Mouse (Mus musculus) limb, embryonic 11.5 days (tissue): ENCODE results near the gene Cacnb4. TPM values are rescaled to one million over a fixed set of nuclear protein-coding genes. Genes with fewer than 3 reads are reported as not detected.
A peak's percentile ranks its signal among the peaks of the same experiment; 100 is the strongest.

Source experiments
- ATAC-seq: fragments of 200-750 bp; cut with Nextera tagmentation; 2 replicates; pipeline ENCODE4 v1.8.0; 2017; ENCODE audit warnings: low read depth; ENCODE audit not compliant: insufficient number of reproducible peaks, low FRiP score, low TSS enrichment
- DNase-seq: peaks from one replicate; pipeline ENCODE4 v3.0.0-alpha.2; 2015; ENCODE audit warnings: low spot score
- H3K27ac ChIP-seq: fragments of 300-500 bp; sonication (generic); replicated peaks from 2 replicates; pipeline ENCODE4 v1.5.1; 2014; ENCODE audit warnings: low read depth, mild to moderate bottlenecking, low read length
- H3K27me3 ChIP-seq: fragments of 300-500 bp; sonication (generic); 2 replicates; pipeline ENCODE4 v1.6.1; 2014; ENCODE audit warnings: mild to moderate bottlenecking, low read length, mixed read lengths; ENCODE audit not compliant: control insufficient read depth, insufficient read depth
- H3K36me3 ChIP-seq: fragments of 300-500 bp; sonication (generic); 2 replicates; pipeline ENCODE4 v1.6.1; 2014; ENCODE audit warnings: mild to moderate bottlenecking, low read length, moderate library complexity, mixed read lengths; ENCODE audit not compliant: control insufficient read depth, insufficient read depth
- H3K4me1 ChIP-seq: fragments of 300-500 bp; sonication (generic); 2 replicates; pipeline ENCODE4 v1.6.1; 2014; ENCODE audit warnings: low read length, mixed read lengths; ENCODE audit not compliant: control insufficient read depth, insufficient read depth
- H3K4me2 ChIP-seq: fragments of 300-500 bp; sonication (generic); 2 replicates; pipeline ENCODE4 v1.6.1; 2014; ENCODE audit warnings: low read depth, mild to moderate bottlenecking, moderate library complexity; ENCODE audit not compliant: severe bottlenecking
- H3K4me3 ChIP-seq: fragments of 300-500 bp; sonication (generic); 2 replicates; pipeline ENCODE4 v1.5.1; 2014; ENCODE audit warnings: low read depth, low read length
- H3K9ac ChIP-seq: fragments of 300-500 bp; sonication (generic); 2 replicates; pipeline ENCODE4 v1.6.1; 2014; ENCODE audit warnings: mild to moderate bottlenecking, low read length
- H3K9me3 ChIP-seq: fragments of 300-500 bp; sonication (generic); 2 replicates; pipeline ENCODE4 v1.6.1; 2016; ENCODE audit warnings: low read length; ENCODE audit not compliant: control insufficient read depth
- WGBS: fragments of 180-500 bp; shearing (Covaris S2); extraction: QIAGEN DNeasy Blood & Tissue Kit; methylation state at CpG from one replicate; pipeline ENCODE4 v1.1.7; 2014; 5-methylcytosine and 5-hydroxymethylcytosine counted together
- polyA plus RNA-seq: library from polyadenylated mRNA; unstranded; fragments of >200 nt; fragmentation: Nextera tagmentation; extraction: Ambion mirVana; gene quantifications from 2 replicates; pipeline ENCODE4 v1.2.1, GENCODE M21; 2014

Cacnb4 gene
- polyA plus RNA-seq, 1 experiment from 2014 or later, result 0.52 TPM

GRCm38 (mm10) chr2:52499101-52499537 is 177.5 kb downstream of the Cacnb4 start:
- Histone ChIP-seq H3K9me3 (no peaks in the 10 kb centered on the region), H3K9ac (no peak overlapping the region), H3K4me3 (no peak overlapping the region), H3K4me2 (no peak overlapping the region), H3K27me3 (no peaks in the 10 kb centered on the region), H3K4me1 (0 out of 2 replicates have a peak, but pooled peaks cover 3% of the 10 kb centered on the region), H3K27ac (no peak overlapping the region), H3K36me3 (no peaks in the 10 kb centered on the region)
- DNase-seq, result no peak
- ATAC-seq, result no peak
- WGBS, result 80% methylated on average over 12 of the region's 12 CpGs

GRCm38 (mm10) chr2:52495097-52495694 is 181.4 kb downstream of the Cacnb4 start:
- 74% methylated on average over 11 of the region's 11 CpGs for WGBS
- Histone ChIP-seq H3K4me1 (0 out of 2 replicates have a peak, but pooled peaks cover 3% of the 10 kb centered on the region), H3K9me3 (no peaks in the 10 kb centered on the region), H3K36me3 (no peaks in the 10 kb centered on the region), H3K27ac (no peak overlapping the region), H3K9ac (no peak overlapping the region), H3K27me3 (no peaks in the 10 kb centered on the region), H3K4me2 (no peak overlapping the region), H3K4me3 (no peak overlapping the region)
- no peak for DNase-seq
- ATAC-seq, result no peak

DNA sequence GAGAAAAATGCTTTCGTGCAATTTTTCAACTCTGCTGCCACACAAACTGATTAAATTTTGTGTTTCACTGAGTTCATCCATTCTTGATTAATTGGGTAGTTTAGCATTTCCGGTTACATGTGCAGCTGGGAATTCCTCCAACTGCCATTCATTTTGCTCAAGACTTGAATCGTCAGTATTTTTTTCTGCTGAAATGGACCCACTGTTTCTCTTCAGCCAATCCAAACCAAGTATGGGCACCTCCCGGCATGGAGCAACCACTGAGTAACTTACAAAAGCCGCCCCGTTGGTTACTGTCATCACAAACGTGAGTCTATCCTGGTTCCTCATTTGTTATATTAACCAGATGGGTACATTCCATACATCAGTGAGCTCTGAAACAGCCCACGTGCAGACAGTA is 182.4 kb downstream of the Cacnb4 start:
- H3K27me3 ChIP-seq, result no peaks in the 10 kb centered on the region
- H3K9ac ChIP-seq, result no peak overlapping the region
- ATAC-seq (no peak), DNase-seq (no peak)
- H3K36me3 ChIP-seq, result no peaks in the 10 kb centered on the region
- 71% methylated on average over 8 of the region's 8 CpGs for WGBS
- H3K27ac ChIP-seq, result no peak overlapping the region
- H3K4me1 ChIP-seq, result 0 out of 2 replicates have a peak, but pooled peaks cover 3% of the 10 kb centered on the region
- no peaks in the 10 kb centered on the region for H3K9me3 ChIP-seq
- H3K4me3 ChIP-seq, result no peak overlapping the region
- no peak overlapping the region for H3K4me2 ChIP-seq

DNA sequence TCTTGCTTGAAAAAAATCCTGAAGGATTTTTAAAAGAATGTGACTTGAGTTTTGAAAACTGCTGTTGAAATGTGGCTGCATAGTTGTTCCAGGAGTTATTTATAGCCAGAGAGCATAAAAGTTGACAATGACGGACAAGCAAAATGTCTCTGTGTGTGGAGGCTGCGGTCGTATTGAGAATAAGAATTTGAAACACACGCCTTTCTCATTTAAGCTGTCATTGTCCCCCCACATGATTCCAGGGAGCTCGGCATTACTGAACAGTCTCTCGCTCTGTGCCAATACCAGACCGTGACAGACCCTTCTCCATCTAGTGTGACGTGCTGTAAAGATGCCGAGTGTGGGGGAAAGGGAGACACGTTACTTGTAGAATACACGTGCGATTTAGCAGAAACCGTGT is 183.8 kb downstream of the Cacnb4 start:
- no peak for DNase-seq
- Histone ChIP-seq H3K9me3 (no peaks in the 10 kb centered on the region), H3K4me1 (0 out of 2 replicates have a peak, but pooled peaks cover 3% of the 10 kb centered on the region), H3K4me3 (no peak overlapping the region), H3K9ac (no peak overlapping the region), H3K27me3 (no peaks in the 10 kb centered on the region), H3K4me2 (no peak overlapping the region), H3K36me3 (no peaks in the 10 kb centered on the region), H3K27ac (no peak overlapping the region)
- no peak for ATAC-seq
- 69% methylated on average over 13 of the region's 13 CpGs for WGBS

GRCm38 (mm10) chr2:52489840-52490239 is 186.8 kb downstream of the Cacnb4 start:
- H3K36me3 ChIP-seq, result no peaks in the 10 kb centered on the region
- DNase-seq, result peak; percentile 43
- H3K9me3 ChIP-seq, result no peaks in the 10 kb centered on the region
- 29% methylated on average over 1 of the region's 1 CpGs for WGBS
- peak; percentile 39; the same call in 1 of the 2 replicates for ATAC-seq
- no peak overlapping the region for H3K4me3 ChIP-seq
- H3K9ac ChIP-seq, result no peak overlapping the region
- H3K4me2 ChIP-seq, result no peak overlapping the region
- no peaks in the 10 kb centered on the region for H3K4me1 ChIP-seq
- no peaks in the 10 kb centered on the region for H3K27me3 ChIP-seq
- H3K27ac ChIP-seq, result no peak overlapping the region

- H3K4me3 ChIP-seq, result no peak overlapping the region
- ATAC-seq (no peak), DNase-seq (no peak)
- H3K4me2 ChIP-seq, result no peak overlapping the region
- H3K36me3 ChIP-seq, result no peaks in the 10 kb centered on the region
- no peak overlapping the region for H3K27ac ChIP-seq
- H3K9ac ChIP-seq, result no peak overlapping the region
- H3K27me3 ChIP-seq, result no peaks in the 10 kb centered on the region
- H3K9me3 ChIP-seq, result no peaks in the 10 kb centered on the region
- H3K4me1 ChIP-seq, result no peaks in the 10 kb centered on the region
- 92% methylated on average over 5 of the region's 5 CpGs for WGBS
Measured at GRCm38 (mm10) chr2:52483496-52483895, 193.1 kb downstream of the Cacnb4 start.

- no peaks in the 10 kb centered on the region for H3K36me3 ChIP-seq
- no peak overlapping the region for H3K9ac ChIP-seq
- H3K27ac ChIP-seq, result no peak overlapping the region
- no peaks in the 10 kb centered on the region for H3K27me3 ChIP-seq
- DNase-seq (no peak), ATAC-seq (no peak)
- H3K4me1 ChIP-seq, result no peaks in the 10 kb centered on the region
- no peak overlapping the region for H3K4me3 ChIP-seq
- H3K9me3 ChIP-seq, result no peaks in the 10 kb centered on the region
- 84% methylated on average over 8 of the region's 8 CpGs for WGBS
- no peak overlapping the region for H3K4me2 ChIP-seq
Measured at GRCm38 (mm10) chr2:52480476-52480875, 196.2 kb downstream of the Cacnb4 start.

DNA sequence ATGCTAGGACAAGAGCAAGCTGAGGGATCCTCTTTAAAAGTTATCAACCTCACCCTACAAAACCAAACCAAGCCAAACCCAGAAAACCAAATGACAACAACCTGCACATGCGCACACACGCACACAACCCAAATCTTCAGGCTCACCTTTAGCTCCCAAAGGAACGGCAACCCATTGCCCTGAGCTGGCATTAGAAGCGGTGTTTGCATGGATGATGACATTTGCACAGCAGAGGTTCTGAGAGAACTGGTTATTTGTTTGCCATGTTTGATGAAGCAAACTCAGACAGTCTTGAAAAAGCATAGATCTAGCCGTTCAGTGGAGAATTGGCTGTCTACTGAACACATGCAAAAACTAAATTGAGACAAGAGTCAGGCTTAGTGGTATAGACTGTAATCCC is 198.1 kb downstream of the Cacnb4 start:
- Histone ChIP-seq H3K27ac (no peak overlapping the region), H3K36me3 (no peaks in the 10 kb centered on the region), H3K4me1 (no peaks in the 10 kb centered on the region), H3K4me2 (no peak overlapping the region), H3K4me3 (no peak overlapping the region), H3K27me3 (no peaks in the 10 kb centered on the region), H3K9me3 (no peaks in the 10 kb centered on the region), H3K9ac (no peak overlapping the region)
- WGBS, result 96% methylated on average over 5 of the region's 5 CpGs
- DNase-seq (no peak), ATAC-seq (no peak)

- H3K4me1 ChIP-seq, result no peaks in the 10 kb centered on the region
- no peaks in the 10 kb centered on the region for H3K9me3 ChIP-seq
- no peaks in the 10 kb centered on the region for H3K36me3 ChIP-seq
- WGBS, result 91% methylated on average over 13 of the region's 13 CpGs
- H3K4me3 ChIP-seq, result no peak overlapping the region
- no peaks in the 10 kb centered on the region for H3K27me3 ChIP-seq
- ATAC-seq (no peak), DNase-seq (no peak)
- no peak overlapping the region for H3K27ac ChIP-seq
- H3K9ac ChIP-seq, result no peak overlapping the region
- no peak overlapping the region for H3K4me2 ChIP-seq
Measured at GRCm38 (mm10) chr2:52477550-52477907, 199.1 kb downstream of the Cacnb4 start.
